Mouse (Mus musculus) urinary bladder, postnatal 10 days (tissue): Measurements from ENCODE around the gene Abhd17c.
"Not testable (repeated sequence)": the region's sequence is repeated elsewhere in the genome, so short reads cannot be mapped to it uniquely, and the experiment has no call there.

Source experiments
- DNase-seq: peaks from one replicate; pipeline ENCODE4 v3.0.0; 2022; ENCODE audit warnings: low spot score

Gene Abhd17c

DNA sequence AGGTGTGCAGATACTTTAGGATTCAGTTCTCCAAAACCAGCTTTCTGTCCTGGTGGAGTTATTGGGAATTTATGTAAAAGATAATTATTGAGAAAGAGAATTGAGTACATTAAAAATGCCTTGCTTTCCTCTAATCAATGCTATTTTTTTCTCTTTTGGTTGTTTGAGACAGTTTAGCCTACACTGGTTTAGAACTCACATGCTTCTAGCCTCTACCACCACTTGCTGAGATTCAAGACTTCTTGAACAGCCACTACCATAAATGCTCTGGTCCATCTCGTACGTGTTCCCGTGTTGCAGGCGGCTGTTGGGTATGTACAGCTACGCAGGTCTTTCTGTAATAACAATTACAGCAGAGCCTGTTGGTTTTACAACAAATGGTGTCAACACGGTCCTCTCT lies 681 bp upstream of the Abhd17c start:
- DNase-seq: no peak

DNA sequence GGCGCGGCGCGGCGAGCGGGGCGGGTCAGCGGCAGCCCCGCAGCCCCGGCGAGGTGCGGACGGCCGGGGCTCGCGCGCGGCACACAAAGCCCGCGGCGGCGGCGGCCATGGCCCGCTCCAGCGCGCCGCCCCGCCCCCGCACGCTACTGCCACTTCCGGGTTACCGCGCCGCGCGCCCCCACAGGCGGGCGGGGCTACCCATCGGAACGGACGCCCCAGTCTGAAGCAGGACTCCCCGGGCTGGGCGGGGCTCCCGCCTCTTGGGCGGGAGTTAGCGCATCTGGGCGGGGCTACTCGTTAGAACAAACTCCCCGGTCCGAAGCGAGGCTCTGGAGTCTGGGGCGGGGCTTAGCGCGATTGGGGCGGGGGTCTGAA lies 254 bp upstream of the Abhd17c start:
- DNase-seq: peak; percentile 61

DNA sequence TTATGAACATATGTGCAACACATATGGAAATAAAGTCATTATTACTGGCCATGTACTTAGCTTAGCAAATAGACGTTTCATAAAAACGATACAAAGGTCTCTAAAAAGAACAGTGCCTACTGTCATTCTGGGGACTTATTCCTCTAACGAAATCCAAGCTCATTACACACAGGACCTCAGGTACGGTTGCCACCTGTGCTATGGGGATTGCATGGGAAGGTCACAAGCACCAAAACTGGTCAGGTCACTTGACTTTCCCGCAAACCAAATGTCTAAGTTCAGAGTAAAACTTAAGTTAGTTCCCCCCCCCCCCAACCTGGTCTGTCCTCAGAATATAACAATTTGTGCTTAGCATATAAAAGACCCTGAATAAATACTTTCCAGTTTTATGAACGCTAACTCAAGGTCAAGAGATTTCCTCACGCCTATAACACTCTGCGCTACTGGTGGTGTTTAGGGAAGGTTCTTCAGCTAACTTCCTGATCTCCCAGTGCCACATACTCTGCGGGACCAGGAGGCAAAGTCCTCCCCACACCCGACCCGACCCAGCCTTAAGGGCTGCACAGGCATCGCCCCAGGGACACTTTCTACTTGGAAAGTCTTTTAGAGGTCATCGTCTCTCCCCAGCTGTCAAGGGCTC lies 1.2 kb downstream of the Abhd17c start:
- DNase-seq: no peak

DNA sequence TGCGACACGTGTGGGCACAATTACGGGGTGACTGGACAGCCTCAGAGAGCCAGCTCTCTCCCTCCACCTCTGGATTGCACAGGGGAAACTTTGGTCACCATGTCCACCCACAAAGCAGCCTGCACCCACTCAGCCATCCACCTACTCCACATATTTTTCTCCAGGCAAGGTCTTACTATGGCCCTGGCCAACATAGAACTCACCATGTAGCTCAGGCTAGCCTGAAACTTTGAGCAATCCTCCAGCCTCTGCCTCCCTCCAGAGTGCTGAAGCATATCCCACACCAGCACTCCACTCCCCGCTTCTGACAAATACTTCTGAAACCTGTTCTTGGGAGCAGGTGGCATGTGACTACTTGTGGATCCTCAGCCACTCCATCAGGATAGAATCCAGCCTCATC lies 1.9 kb downstream of the Abhd17c start:
- no peak for DNase-seq

DNA sequence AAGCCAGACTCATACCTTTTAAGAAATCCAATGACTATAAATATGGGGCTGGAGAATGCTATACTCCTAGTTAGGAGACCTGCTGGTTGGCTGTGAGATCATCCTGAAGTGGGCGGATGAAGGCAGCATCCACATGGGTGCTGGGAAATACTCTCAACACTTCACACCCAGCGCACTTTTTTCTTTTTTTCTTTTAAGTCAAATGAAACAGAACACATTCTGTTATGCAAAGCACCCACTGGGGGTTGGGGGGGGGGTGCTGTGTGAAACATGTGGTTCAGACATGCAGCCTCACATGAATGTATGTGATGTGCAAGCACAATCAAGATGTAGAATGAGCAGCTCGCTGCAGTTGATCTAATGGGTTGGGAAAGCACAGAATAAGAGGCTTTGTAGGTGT lies 2.8 kb downstream of the Abhd17c start:
- no peak for DNase-seq

DNA sequence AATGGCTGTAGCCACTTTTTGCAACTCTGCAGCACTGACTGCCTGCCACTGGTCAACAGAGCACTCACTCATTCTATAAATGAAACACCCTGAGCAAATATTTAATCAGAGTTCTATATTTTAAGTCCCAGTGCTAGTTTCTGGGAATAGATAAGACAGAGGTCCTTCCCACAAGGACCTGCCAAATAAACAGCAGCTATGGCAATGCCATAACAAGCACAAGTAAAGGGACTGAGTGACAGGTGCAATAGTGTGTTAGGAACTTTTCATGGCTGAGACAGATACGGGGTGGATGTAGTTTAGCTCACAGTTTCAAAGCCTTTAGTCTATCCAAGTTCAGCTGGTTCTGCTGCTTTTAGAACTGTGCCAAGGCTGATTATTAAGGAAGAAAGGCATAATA lies 3.9 kb downstream of the Abhd17c start:
- DNase-seq: no peak

DNA sequence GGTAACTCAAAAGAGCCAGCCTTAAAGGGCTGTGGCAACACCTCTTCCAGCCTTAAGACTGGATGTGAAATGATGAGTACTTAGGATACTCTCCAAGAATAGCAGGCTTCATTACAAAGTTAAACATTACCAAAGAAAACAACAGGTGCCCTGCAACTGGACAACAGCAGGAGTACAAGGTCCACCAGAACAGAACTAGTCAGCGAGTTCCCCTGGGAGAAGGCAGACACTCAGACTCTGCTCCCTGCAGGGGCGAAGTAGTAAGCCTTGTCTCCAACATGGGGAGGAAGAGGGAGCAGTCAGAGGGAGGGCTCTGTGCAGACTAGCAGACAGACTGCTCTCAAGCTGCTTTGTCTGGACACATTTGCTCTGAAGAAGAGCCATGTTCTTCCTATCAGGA lies 6.1 kb downstream of the Abhd17c start:
- no peak for DNase-seq

DNA sequence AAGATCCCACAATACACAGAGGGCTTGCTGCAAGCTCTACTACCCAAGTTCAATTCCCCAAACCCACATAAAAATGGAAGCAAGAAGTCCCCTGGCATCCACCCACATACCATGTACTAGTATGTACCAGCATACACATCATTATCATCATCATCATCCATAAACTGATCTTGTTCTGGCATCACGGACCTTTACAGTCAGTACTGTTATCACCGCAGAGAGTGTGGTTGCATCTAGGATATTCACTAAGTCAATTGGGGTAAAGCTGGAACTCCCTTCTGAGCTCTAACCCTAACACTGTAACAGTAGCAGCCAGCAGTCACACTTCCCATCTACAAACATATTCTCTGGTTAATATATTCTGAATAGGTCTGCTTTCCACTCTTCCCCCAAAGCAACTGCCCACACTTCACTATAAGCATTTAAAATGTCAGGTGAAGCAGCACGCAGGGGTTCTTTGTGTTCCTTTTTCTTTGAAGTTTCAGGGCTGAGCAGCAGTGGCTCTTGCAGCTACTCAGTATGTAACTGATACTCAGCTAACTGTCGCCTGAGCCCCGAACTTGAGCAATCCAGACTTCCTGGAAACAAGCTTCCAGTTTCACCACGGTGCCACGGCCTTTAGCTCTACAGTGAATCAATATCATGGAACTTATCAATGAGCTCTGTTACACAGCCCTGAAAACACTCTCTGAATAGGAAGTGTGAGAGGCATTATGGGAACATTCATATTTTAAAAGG lies 8.8 kb downstream of the Abhd17c start:
- DNase-seq: no peak

DNA sequence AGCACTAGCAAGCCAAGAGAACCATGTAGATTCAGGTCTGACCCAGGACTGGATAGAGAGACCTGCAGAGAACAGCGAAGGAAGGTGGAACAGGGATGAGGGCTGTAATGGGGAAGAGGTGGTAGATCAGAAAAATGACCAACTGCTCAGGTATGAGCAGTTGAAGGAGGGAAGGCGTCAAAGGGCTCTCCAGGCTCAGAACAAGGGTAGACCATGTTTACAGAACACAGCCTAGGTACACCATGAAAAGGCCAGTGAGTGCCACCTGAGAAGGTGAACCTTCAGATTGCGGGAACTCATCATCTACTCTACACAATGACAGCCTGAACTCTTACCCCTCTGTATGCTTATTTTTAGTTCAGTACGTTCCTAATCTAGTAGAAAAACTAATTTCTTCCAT lies 9.5 kb downstream of the Abhd17c start:
- DNase-seq: no peak

DNA sequence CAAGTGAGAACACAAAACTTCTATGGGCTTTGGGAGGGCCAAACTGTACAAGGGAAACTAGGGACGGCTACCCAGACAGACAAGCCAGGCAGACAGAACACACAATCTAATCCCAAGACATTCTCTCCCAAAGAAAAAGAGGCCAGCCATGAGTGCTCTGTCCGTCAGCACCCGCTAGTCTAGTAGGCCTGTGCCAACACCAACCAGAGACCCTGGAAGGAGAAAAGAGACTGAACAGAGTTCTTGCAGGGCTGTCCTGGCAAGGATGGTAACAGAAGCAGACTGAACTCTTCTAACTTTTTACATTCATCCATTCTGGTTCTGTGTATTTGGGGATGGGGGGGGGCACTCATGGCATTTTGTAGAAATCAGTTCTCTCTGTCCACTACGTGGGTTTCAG lies 12.1 kb downstream of the Abhd17c start:
- no peak for DNase-seq

DNA sequence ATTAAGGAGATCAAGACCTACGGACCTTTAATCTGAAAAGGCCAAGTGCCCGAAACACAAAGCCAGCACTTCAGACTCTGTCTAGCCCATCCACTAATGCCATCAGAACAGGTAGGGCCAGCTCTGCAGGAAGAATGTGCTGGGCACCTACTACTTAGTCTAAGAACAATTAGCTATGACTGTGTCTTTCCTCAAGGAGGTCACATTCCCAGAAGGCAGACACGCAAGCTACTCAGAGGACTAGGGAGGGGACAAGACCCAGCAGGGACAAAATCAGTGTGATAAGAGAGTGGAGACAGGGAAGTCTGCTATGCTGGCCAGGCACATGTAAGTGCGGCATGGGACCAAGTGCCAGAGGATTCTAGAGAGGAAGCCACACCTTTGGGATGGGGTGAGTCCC lies 13.0 kb downstream of the Abhd17c start:
- no peak for DNase-seq

DNA sequence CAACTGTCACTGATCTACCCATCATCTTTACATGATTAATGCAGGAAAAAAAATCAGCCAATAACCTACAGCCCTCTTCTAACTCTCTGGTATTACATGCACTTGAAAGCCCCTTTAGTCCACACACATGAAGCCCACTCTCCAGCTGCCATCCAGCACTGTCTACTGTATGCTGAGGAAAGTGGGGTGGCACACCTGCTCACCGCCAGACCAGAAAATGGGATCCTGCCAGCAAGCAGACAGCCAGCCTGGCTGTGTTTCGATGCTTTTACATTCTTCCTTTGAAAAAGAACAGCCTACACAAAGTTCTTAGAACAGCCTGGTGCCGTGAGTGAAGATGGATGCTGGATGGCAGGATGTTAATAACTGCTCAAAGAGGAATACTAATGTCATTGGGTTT lies 13.9 kb downstream of the Abhd17c start:
- DNase-seq: no peak

DNA sequence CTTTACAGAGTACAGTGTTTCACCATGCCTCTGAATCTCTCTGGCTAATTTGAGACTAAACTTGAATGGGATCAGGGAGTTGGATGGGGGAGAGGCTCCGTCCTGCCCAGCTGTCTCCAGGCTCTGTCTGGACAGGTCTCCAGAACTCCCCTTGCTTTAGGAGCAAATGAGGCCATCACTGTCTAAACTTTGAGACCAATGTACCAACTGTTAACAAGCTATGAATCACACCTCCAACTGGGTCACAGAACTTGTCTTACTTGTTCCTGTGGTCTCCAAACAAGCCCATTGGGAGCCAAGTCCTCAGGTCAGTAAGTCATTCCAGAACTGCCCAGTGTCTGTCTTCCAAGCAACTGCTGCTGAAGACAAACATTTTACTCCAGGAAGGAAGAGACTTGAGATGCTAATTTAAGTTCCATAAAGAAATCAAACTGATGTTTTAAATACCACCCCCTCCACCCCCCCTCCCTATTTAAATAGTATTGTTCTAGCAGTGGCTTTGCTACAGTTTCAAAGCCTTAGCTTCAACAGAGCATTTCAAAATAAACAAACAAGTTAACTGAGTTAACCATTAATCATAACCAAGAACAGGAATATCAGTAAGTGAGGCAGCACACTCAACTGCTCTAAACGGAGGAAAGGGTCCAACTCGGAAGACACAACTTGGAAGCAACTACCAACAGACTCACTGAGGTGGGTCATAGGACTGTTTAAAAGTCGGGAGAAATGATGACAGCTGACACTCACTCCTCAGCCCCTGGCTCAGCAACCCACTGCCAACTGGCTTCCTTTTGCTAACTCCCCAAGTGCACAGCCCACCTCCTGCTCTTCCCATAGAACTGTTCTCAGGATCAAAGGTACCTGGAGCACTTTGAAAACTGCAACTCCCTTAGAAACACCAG lies 15.6 kb downstream of the Abhd17c start:
- no peak for DNase-seq

DNA sequence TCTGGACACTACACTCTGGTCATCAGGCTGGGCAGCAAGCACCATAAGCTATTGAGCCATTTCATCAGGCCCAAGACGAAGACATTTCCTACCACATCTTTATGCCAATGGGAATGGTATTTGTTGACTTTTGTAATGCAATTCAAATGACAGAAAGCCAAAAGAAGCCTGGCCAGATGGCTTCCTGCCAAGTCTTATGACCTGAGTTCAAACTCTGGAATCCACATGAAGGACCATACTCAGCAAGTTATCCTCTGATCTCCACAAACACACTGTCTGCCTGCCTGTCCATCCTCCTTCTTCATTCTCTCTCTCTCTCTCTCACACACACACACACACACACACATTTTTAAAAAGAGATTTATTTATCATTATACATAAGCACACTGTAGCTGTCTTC lies 19.0 kb downstream of the Abhd17c start:
- DNase-seq: no peak

DNA sequence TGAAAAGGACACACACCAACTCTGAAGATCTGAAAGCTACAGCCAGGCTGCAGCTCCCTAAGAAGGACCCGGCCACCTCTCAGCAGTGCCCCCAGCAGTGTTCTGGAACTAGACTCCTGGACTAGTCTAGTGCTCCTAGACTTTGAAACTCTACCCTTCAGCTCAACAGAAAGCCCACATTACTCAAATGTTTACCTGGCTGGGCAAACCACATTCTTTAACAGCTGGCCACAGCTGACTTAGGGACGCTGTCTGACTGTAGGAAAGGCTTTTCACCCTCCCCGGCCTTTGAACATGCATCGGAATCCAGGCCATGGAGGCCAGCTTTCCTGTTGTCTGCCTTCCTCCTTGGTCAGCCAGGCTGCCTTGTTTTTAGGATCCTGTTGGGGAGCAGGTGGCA lies 20.0 kb downstream of the Abhd17c start:
- DNase-seq: no peak

DNA sequence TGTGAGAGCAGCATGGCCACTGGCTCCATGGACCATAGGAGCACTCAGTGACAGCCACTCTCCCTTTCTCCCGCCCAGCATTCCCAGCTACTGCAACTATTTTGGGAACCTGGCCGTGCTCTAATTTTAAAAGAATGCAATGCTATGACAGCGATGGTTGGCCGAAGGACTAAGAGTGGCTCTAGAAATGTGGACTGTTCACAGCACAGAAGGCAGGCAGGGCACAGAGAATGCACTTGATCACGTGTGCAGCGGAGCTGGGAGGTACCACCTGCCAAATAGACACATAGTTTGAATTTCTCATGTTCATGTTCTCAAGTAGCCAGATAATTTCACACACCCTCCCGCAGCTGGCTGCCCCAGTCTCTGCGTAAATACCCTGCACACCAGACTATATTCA lies 23.0 kb downstream of the Abhd17c start:
- no peak for DNase-seq

DNA sequence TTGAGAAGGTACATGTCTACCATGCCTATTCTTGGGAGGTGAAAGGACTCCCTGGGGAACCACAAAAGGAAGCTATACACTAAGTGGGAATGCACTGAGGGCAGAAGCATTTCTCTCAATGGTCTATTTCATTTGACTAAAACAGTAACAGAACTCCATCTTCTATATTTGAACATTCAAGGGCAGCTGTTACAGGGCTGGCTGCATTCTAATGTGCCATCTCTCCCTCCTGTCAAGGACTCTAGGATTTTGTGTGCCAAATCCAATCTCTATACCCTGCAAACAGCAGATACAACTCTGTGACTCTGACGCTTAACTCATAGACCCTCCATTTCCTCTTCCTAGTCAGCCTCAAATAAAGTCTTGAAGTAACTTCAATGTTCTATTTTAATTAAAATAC lies 26.0 kb downstream of the Abhd17c start:
- DNase-seq: no peak

DNA sequence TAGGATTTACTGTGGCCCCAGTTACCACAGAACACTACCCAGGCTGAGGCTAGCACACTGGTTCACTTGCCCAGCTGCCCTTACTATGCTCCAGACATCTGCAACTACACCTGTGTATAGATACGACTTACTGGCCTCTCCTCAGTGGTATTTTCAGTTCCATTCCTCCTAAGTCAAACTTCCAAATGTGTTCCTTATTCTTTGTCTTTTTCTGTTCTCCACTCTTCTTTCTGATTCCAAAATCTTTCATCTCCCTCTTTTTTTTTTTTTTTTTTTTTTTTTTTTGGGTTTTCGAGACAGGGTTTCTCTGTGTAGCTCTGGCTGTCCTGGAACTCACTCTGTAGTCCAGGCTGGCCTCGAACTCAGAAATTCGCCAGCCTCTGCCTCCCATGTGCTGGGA lies 28.0 kb downstream of the Abhd17c start:
- not testable (repeated sequence) for DNase-seq

DNA sequence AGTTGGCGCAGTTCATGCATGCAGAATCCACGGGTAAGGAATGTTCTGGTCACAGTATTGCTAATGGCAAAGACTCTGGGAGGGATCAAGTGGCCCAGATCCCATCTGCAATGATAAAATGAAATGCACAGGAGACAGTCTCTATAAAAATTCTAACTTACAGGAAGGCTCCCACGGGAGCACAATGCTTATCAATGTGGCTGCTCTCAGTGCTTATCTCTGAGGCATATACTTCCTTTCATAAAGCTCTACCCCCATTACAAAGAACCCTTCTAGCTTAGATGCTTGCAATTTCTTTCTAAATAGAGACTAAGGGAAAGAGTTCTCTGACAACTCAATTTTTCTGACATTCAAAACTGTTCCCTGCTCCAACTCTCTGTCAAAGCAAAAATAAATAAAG lies 29.9 kb downstream of the Abhd17c start:
- no peak for DNase-seq

DNA sequence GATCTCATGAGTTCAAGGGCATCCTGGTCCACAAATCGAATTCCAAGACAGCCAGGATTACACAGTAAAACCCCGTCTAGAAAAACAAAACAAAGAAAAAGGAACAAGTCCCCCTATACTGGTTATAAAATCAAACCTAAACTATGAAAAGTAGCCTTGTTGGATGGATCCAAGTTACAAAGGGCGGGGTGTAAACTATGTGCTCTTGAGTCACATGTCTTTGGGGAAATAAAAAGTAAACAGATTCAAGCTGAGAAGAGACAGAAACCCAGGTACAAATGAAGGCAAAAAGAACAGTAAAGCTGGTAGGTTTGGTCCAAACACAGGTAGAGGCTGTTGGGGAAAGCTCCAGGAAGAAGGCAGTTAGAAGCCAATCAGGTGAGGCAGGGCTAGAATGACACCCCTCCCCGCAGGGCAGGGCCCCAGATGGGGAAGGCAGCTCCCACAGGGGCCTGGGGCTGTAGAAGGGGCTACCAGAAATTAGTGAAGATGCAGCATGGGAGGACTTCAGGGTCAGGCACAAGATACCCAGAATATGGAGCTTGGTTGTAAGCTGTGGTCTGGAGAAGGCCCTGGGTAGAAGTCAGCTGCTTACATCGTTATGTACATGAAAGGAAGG lies 31.4 kb downstream of the Abhd17c start:
- no peak for DNase-seq

DNA sequence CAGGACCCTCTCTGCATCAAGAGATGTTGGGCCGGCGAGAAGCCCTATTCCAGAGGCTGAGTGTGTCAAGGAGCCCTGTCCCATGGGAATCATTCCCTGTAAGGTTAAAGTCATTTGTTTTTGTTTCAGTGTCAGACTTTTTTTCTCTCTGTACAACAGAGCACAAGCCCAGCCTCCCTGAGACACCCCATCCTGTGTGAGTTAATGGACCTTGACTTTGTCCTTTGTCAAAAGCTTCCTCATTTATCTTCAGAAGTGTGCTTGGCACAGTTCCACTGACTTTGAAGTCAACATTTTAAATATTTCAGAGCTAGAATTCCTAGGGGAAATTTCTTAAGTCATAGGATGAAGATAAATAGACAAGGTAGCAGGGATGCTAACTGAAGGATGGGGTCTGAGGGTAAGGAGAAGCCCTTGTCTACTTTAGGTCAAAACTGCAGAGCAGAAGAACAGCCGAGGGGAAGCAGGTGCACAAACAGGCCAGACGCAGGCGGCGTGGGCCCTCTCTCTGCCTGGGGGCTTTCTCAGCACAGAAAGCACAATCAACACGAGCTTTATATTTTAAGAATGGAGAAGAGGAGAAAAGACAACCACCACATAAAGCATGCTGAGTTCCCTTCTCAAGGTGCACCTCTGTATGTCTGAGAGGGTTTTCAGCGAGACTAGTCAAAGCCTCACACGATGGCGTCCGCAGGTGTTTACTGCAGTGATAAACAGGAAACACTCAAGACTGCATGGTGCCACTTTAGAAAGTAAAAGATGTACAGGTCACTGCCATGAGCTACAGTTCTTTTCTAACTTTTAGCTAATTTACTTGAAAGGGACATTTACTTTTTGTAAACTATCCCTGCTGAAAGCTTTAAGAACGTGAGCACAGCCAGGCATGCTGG lies 32.2 kb downstream of the Abhd17c start:
- DNase-seq: no peak
